Mouse (Mus musculus): ENCODE measurements at regions not wholly inside any gene's neighbourhood (a gene's known extent, or its start where the extent isn't known, plus 50 kb on each side); places are given as distances from the start of the nearest gene placed in this dataset.

GRCm38 (mm10) chr8:78004891-78005290, 208.2 kb upstream of the Ttc29 start:
- H3K27ac ChIP-seq (ENCODE audit: low read length) = no peak overlapping the region
- H3K4me1 ChIP-seq (ENCODE audit: insufficient read depth, low read depth, low read length) = no peaks in the 10 kb centered on the region
- 72% methylated on average over 12 of the region's 12 CpGs for WGBS
- H3K4me3 ChIP-seq (ENCODE audit: low read depth, low read length) = no peak overlapping the region
- no peaks in the 10 kb centered on the region for H3K27me3 ChIP-seq (replicated peaks; ENCODE audit: insufficient read depth, low read length)
- H3K9ac ChIP-seq (replicated peaks; ENCODE audit: low read depth) = no peak overlapping the region
- TF ChIP-seq CTCF (IDR thresholded peaks at IDR 0.05) = no peak
- no peak for TF ChIP-seq EP300 (IDR thresholded peaks at IDR 0.05)
- ATAC-seq (no peak), DNase-seq (ENCODE audit: low spot score) (no peak)
- H3K4me2 ChIP-seq (replicated peaks; ENCODE audit: low read depth, low read length) = no peak overlapping the region
- H3K36me3 ChIP-seq (ENCODE audit: insufficient read depth, low read length) = no peaks in the 10 kb centered on the region
- H3K9me3 ChIP-seq (ENCODE audit: low read length) = no peaks in the 10 kb centered on the region

GRCm38 (mm10) chr8:78013101-78013500, 200.0 kb upstream of the Ttc29 start:
- TF ChIP-seq EP300 (IDR thresholded peaks at IDR 0.05) (no peak), CTCF (IDR thresholded peaks at IDR 0.05) (no peak)
- ATAC-seq = no peak

GRCm38 (mm10) chr8:78018430-78019180, 194.5 kb upstream of the Ttc29 start:
- 55% methylated on average over 4 of the region's 4 CpGs for WGBS
- no peak overlapping the region for H3K4me2 ChIP-seq (replicated peaks; ENCODE audit: low read depth, low read length)
- no peaks in the 10 kb centered on the region for H3K9me3 ChIP-seq (ENCODE audit: low read length)
- TF ChIP-seq CTCF (IDR thresholded peaks at IDR 0.05) (no peak), EP300 (IDR thresholded peaks at IDR 0.05) (no peak)
- ATAC-seq (no peak), DNase-seq (ENCODE audit: low spot score) (no peak)
- no peaks in the 10 kb centered on the region for H3K36me3 ChIP-seq (ENCODE audit: insufficient read depth, low read length)
- H3K4me3 ChIP-seq (ENCODE audit: low read depth, low read length) = no peak overlapping the region
- H3K4me1 ChIP-seq (ENCODE audit: insufficient read depth, low read depth, low read length) = peaks cover 6% of the 10 kb centered on the region; the same call in 1 of the 2 replicates
- no peak overlapping the region for H3K27ac ChIP-seq (ENCODE audit: low read length)
- no peaks in the 10 kb centered on the region for H3K27me3 ChIP-seq (replicated peaks; ENCODE audit: insufficient read depth, low read length)
- H3K9ac ChIP-seq (replicated peaks; ENCODE audit: low read depth) = no peak overlapping the region

More at GRCm38 (mm10) chr8:78013101-78013500, 200.0 kb upstream of the Ttc29 start:
- DNase-seq (ENCODE audit: low spot score) = no peak
- no peaks in the 10 kb centered on the region for H3K4me1 ChIP-seq (ENCODE audit: insufficient read depth, low read depth, low read length)
- H3K9me3 ChIP-seq (ENCODE audit: low read length) = no peaks in the 10 kb centered on the region
- H3K4me2 ChIP-seq (replicated peaks; ENCODE audit: low read depth, low read length) = no peak overlapping the region
- no peak overlapping the region for H3K27ac ChIP-seq (ENCODE audit: low read length)
- H3K36me3 ChIP-seq (ENCODE audit: insufficient read depth, low read length) = no peaks in the 10 kb centered on the region
- H3K27me3 ChIP-seq (replicated peaks; ENCODE audit: insufficient read depth, low read length) = no peaks in the 10 kb centered on the region
- H3K9ac ChIP-seq (replicated peaks; ENCODE audit: low read depth) = no peak overlapping the region
- H3K4me3 ChIP-seq (ENCODE audit: low read depth, low read length) = no peak overlapping the region

- Histone ChIP-seq H3K4me1 (ENCODE audit: insufficient read depth, low read depth, low read length) (peaks cover 11% of the 10 kb centered on the region; the same call in 1 of the 2 replicates), H3K4me3 (ENCODE audit: low read depth, low read length) (no peak overlapping the region), H3K4me2 (replicated peaks; ENCODE audit: low read depth, low read length) (no peak overlapping the region), H3K9ac (replicated peaks; ENCODE audit: low read depth) (no peak overlapping the region), H3K9me3 (ENCODE audit: low read length) (no peaks in the 10 kb centered on the region), H3K27me3 (replicated peaks; ENCODE audit: insufficient read depth, low read length) (no peaks in the 10 kb centered on the region), H3K36me3 (ENCODE audit: insufficient read depth, low read length) (no peaks in the 10 kb centered on the region), H3K27ac (ENCODE audit: low read length) (peak overlapping the region; percentile 21; the same call in 1 of the 2 replicates)
- ATAC-seq (no peak), DNase-seq (ENCODE audit: low spot score) (no peak)
- WGBS = 39% methylated on average over 2 of the region's 2 CpGs
- TF ChIP-seq CTCF (IDR thresholded peaks at IDR 0.05) = no peak
- TF ChIP-seq EP300 (IDR thresholded peaks at IDR 0.05) = no peak
These were observed 191.6 kb upstream of the Ttc29 start for GRCm38 (mm10) chr8:78021473-78021872.

- no peak overlapping the region for H3K9ac ChIP-seq (replicated peaks; ENCODE audit: low read depth)
These were observed 190.1 kb upstream of the Ttc29 start for GRCm38 (mm10) chr8:78022986-78023385.

GRCm38 (mm10) chr8:78023467-78023866, 189.6 kb upstream of the Ttc29 start:
- ATAC-seq = peak; percentile 76
- TF ChIP-seq EP300 (IDR thresholded peaks at IDR 0.05) (no peak), CTCF (IDR thresholded peaks at IDR 0.05) (no peak)

More at GRCm38 (mm10) chr8:78022986-78023385, 190.1 kb upstream of the Ttc29 start:
- Histone ChIP-seq H3K4me3 (ENCODE audit: low read depth, low read length) (no peak overlapping the region), H3K4me1 (ENCODE audit: insufficient read depth, low read depth, low read length) (peaks cover 11% of the 10 kb centered on the region; the same call in 1 of the 2 replicates), H3K36me3 (ENCODE audit: insufficient read depth, low read length) (no peaks in the 10 kb centered on the region), H3K27ac (ENCODE audit: low read length) (peak overlapping the region; percentile 68), H3K27me3 (replicated peaks; ENCODE audit: insufficient read depth, low read length) (no peaks in the 10 kb centered on the region), H3K9me3 (ENCODE audit: low read length) (no peaks in the 10 kb centered on the region), H3K4me2 (replicated peaks; ENCODE audit: low read depth, low read length) (no peak overlapping the region)
- peak; percentile 39 for ATAC-seq
- TF ChIP-seq EP300 (IDR thresholded peaks at IDR 0.05) (no peak), CTCF (IDR thresholded peaks at IDR 0.05) (no peak)
- peak; percentile 52 for DNase-seq (ENCODE audit: low spot score)
- 33% methylated on average over 5 of the region's 5 CpGs for WGBS

More at GRCm38 (mm10) chr8:78023467-78023866, 189.6 kb upstream of the Ttc29 start:
- Histone ChIP-seq H3K4me1 (ENCODE audit: insufficient read depth, low read depth, low read length) (peaks cover 11% of the 10 kb centered on the region; the same call in 1 of the 2 replicates), H3K9ac (replicated peaks; ENCODE audit: low read depth) (no peak overlapping the region), H3K36me3 (ENCODE audit: insufficient read depth, low read length) (no peaks in the 10 kb centered on the region), H3K4me3 (ENCODE audit: low read depth, low read length) (no peak overlapping the region), H3K27ac (ENCODE audit: low read length) (peak overlapping the region; percentile 68), H3K27me3 (replicated peaks; ENCODE audit: insufficient read depth, low read length) (no peaks in the 10 kb centered on the region), H3K9me3 (ENCODE audit: low read length) (no peaks in the 10 kb centered on the region), H3K4me2 (replicated peaks; ENCODE audit: low read depth, low read length) (no peak overlapping the region)
- 3% methylated on average over 7 of the region's 7 CpGs for WGBS
- DNase-seq (ENCODE audit: low spot score) = peak; percentile 95

Data from lung, postnatal 0 days (tissue).